Mouse (Mus musculus): Measurements from ENCODE around the gene Gm17324. TPM values are rescaled to one million over a fixed set of nuclear protein-coding genes. Genes with fewer than 3 reads are reported as not detected.
"Not testable (repeated sequence)": the region's sequence is repeated elsewhere in the genome, so short reads cannot be mapped to it uniquely, and the experiment has no call there.

Gm17324 gene
- total RNA-seq (2022) = under 1 TPM in 1 of 4 experiments, not detected in 3; 0.32 TPM

GRCm38 (mm10) chr9:78447973-78448873, at the start of gene Gm17324, which contains the start of gene Mto1:
Gene Gm17324 (minus strand): TSS chr9:78448786.
Gene Mto1 (plus strand): TSS chr9:78448208.
- peak; percentile 81 for DNase-seq

- DNase-seq = no peak
These were observed 44.6 kb upstream of the Gm17324 start for GRCm38 (mm10) chr9:78493171-78493570.

- DNase-seq = no peak
These were observed 43.7 kb upstream of the Gm17324 start for GRCm38 (mm10) chr9:78492254-78492653.

- no peak for DNase-seq
These were observed 42.6 kb upstream of the Gm17324 start for GRCm38 (mm10) chr9:78491169-78491568.

- peak; percentile 41 for DNase-seq
These were observed 40.4 kb upstream of the Gm17324 start, which contains the start of gene Eef1a1 for GRCm38 (mm10) chr9:78488890-78489420. Gene Eef1a1 (minus strand): TSS chr9:78489151.

- not testable (repeated sequence) for DNase-seq
These were observed 39.4 kb upstream of the Gm17324 start for GRCm38 (mm10) chr9:78488021-78488420.

- DNase-seq = no peak
These were observed 36.1 kb upstream of the Gm17324 start for GRCm38 (mm10) chr9:78484660-78485059.

GRCm38 (mm10) chr9:78482386-78482785, 33.8 kb upstream of the Gm17324 start:
- DNase-seq = no peak

GRCm38 (mm10) chr9:78481423-78482331, 33.1 kb upstream of the Gm17324 start:
- peak; percentile 98 for DNase-seq

- DNase-seq = peak; percentile 78
These were observed 32.2 kb upstream of the Gm17324 start for GRCm38 (mm10) chr9:78480706-78481358.

- not testable (repeated sequence) for DNase-seq
These were observed 31.6 kb upstream of the Gm17324 start for GRCm38 (mm10) chr9:78480227-78480626.

GRCm38 (mm10) chr9:78479308-78479707, 30.7 kb upstream of the Gm17324 start:
- DNase-seq = not testable (repeated sequence)

- not testable (repeated sequence) for DNase-seq
These were observed 29.5 kb upstream of the Gm17324 start for GRCm38 (mm10) chr9:78478009-78478605.

GRCm38 (mm10) chr9:78477021-78477551, 28.5 kb upstream of the Gm17324 start:
- DNase-seq = no peak

- no peak for DNase-seq
These were observed 28.0 kb upstream of the Gm17324 start for GRCm38 (mm10) chr9:78476531-78477020.

GRCm38 (mm10) chr9:78475873-78476272, 27.3 kb upstream of the Gm17324 start:
- DNase-seq = no peak

- no peak for DNase-seq
These were observed 26.8 kb upstream of the Gm17324 start for GRCm38 (mm10) chr9:78475383-78475780.

- no peak for DNase-seq
These were observed 26.3 kb upstream of the Gm17324 start for GRCm38 (mm10) chr9:78474771-78475382.

GRCm38 (mm10) chr9:78474270-78474669, 25.7 kb upstream of the Gm17324 start:
- no peak for DNase-seq

GRCm38 (mm10) chr9:78473588-78473987, 25.0 kb upstream of the Gm17324 start:
- no peak for DNase-seq

GRCm38 (mm10) chr9:78465725-78466124, 17.1 kb upstream of the Gm17324 start:
- DNase-seq = no peak
